Mouse (Mus musculus) E14TG2a.4 (cell line): ENCODE measurements at regions not wholly inside any gene's neighbourhood (a gene's known extent, or its start where the extent isn't known, plus 50 kb on each side); places are given as distances from the start of the nearest gene placed in this dataset.

Experiments used
- CTCF ChIP-seq: conservative IDR thresholded peaks from 2 replicates; pipeline ENCODE4 v1.5.1; 2014; ENCODE audit warnings: low read length
- NANOG ChIP-seq: IDR thresholded peaks from 2 replicates; pipeline ENCODE4 v1.6.1; 2014; ENCODE audit warnings: borderline replicate concordance, low read length, mixed read lengths
- POU5F1 ChIP-seq: IDR thresholded peaks from 2 replicates; pipeline ENCODE4 v1.6.1; 2014; ENCODE audit warnings: low read length, borderline replicate concordance

- TF ChIP-seq CTCF: no peak
- TF ChIP-seq POU5F1: no peak
- TF ChIP-seq NANOG: no peak
Observed at GRCm38 (mm10) chr12:93890109-93890508, 1801.9 kb upstream of the Flrt2 start.
